Mouse (Mus musculus) heart, postnatal 36 days (tissue): ENCODE data around the gene Cfap58. TPM values are rescaled to one million over a fixed set of nuclear protein-coding genes. Genes with fewer than 3 reads are reported as not detected.
A peak's percentile ranks its signal among the peaks of the same experiment; 100 is the strongest.

ENCODE experiments used
- DNase-seq, 2 experiments: peaks; one replicate each; pipeline ENCODE4 v3.0.0; 2021 to 2022
- intact Hi-C: fragments of 180-260 bp; cut with DNase I; formaldehyde crosslinking; loops from one replicate; pipeline ENCODE4 v1.15.1; 2025
- total RNA-seq, 2 experiments: library from RNA; stranded (reverse); gene quantifications; 2 replicates each; pipeline ENCODE4 v1.2.3; 2021

Gene Cfap58
- total RNA-seq, result 1 to 10 TPM; 2.1 to 2.2 TPM

DNA sequence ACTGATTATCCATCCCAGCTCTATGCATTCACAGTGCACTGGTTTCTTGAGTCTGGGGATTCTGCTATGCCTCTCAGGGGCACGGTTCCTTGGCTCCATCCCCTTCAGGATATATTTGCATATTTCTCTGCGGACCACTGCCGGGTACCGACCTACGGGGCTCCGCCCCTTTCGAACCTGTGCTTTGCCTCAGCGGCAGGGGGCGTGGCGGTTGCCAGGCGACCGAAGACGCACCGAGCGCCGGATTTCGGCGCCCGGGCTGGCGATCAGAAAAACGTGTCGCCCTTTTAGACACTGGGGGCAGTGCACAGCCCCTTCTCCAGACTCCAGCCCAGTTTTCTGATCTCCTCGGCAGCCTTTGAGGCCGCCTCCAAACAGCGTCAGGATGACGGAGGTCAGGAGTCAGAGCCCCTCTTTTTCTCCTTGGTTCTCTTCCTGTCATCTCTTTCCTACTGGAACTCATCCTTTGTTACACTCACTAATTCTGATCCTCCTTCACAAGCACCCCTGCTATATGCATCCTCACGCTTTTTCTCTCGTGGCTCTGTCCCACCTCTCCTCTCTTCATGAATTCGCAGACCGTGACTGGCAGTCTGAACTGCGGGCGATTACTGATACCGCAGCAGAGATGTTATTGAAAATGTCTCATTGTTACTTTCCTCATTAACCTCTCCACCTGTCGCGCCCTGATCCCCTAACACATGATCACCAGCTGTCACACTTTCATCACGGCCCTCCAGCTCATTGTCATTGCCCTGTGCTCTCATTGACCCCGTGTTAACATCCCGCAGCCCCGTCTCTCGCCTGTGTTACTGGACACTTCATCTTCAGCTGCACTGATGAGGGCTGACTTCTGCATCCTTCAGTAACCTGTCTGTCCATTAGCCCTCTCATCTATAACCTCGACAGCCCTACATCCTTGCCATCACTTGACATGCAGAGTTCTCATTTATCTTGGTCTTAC lies at the start of gene Cfap58:
TSS of gene Cfap58 (plus strand) at position 233 of the 964 bp plus-strand sequence.
- DNase-seq, result peak; percentile 50 to 53

DNA sequence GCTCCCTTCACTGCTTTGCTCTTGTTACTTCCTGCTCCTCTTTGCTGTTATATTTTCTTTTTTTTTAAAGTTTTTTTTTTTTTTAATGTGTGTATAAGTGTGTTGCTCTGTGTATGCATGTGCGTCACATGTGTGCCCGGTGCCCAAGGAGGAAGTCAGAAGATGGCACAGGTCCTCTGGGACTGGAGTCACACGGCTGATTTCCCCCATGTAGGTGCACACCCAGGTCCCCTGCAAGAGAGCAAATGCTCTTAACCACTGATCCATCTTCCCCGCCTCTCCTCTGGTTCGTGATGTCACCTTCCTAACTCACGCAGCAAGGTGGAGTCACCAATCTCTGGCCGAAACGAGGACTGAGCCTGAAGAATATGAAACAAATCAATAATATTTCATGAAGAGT lies 49.4 kb upstream of the Cfap58 start:
- intact Hi-C loops, result no loop called here
- DNase-seq, result no peak

More for the DNA sequence above, at the start of gene Cfap58:
- intact Hi-C loops, result no loop called here

DNA sequence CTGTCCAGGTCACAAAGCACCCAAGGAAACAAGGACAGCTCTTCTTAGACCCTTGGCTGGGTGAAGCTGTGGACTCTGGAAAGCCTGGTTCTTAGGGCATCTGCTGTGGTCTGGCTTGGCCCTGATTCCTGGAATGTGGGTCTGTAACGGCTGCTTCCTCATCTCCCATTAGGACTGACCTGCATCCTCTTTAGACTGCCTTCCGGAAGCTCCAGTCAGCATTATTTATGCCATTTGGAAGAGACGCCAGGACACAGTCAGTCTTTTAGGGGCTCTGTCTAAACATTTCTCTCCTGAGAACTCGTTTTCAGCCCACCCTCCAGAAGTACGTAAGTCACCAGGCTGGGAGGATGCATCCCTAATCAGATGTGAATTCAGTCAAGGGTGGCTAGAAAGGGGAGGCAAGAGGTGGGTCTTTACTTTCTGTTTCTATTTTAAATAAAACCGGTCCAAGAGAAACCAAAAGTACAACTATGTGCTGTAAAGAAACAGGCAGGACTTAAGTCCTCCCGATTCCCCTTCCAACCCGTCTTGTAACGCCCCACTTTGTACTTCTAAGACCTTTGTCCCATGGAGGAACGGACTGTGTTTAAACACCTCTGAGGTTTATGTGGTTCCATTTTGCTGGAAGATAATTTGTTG lies 46.9 kb upstream of the Cfap58 start:
- no peak for DNase-seq
- intact Hi-C loops, result no loop called here

DNA sequence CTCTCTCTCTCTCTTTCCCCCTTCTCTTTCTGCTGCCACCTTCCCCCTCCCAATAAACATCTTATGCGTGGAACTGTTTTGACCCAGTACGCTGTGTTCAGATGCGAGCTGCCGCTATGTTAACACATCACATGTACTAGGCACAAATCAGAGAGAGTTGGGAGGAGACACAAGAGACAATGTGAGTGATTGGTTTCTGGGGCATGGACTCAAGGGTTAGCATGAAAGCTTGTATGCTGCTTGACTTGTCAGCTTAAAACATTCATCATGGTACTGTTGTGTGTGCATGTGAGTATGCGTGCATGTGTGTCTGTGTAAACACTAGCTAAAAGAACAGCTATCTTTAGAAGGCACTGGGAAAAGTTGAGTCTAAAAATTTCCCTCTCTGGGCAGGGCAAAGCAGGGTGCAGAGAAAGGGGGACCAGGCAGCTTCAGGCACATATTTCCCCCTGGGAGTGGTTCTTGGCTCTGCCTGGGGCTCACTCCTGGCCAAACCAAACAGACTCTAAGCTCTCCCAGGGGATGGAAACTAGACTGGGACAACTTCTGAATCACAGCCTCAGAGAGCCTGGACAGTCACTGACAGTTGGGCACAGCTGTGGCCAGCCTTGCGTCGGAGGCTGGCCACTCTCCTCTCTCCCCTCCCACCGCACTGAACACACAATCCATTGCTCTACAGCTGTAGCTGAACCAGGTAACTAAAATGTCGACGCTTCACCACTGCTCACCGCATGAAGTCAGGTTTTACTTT lies 45.7 kb upstream of the Cfap58 start:
- intact Hi-C loops, result no loop called here
- peak; percentile 49 to 51 for DNase-seq

DNA sequence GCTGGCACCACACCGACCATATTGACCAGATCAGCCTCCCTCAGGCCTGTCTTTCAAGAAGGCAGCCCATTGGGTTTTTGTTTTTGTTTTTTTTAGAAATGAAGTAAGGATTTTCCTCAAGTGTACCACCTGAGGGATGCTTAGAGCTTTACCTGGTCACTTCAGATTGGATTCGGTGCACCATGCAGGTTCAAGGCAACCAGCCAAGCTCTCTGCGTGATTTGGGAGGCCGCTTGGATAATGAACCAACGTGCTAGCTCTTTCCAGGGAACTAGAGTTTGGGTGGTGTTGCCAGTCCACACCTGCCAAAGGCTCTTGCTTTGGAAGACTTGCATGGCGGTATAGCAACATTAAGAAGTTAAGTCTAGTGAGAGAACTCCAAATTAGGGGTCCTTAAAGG lies 44.4 kb upstream of the Cfap58 start:
- no peak for DNase-seq
- intact Hi-C loops, result no loop called here

DNA sequence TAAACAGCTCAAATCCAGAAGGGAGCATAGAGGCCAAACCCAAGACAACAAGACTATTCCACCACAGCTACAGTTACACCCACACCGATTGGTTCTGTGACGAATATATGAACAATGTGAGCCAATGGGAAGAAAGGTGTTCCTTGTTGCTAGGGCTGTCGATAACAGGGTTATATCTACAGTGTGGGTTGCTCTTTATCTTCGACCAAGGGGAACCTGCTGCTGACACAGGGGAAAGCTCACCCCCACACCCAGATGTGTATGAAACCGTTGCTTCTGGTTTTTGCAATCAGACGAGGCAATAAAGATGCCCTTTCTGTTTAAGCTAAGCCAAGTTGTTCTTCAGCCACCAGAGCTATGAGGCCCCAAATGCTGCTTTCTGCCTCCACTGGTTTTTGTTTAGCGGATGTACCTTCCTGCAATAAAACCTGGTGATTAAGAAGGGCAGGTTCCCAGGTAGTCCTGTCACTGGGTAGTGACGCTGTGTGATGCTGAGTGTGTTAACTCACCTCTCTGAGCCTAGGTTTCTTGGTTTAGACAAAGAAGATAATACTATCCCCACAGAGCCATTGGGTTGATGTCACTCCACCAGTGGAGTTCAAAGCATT lies 38.9 kb upstream of the Cfap58 start:
- intact Hi-C loops, result no loop called here
- no peak for DNase-seq

DNA sequence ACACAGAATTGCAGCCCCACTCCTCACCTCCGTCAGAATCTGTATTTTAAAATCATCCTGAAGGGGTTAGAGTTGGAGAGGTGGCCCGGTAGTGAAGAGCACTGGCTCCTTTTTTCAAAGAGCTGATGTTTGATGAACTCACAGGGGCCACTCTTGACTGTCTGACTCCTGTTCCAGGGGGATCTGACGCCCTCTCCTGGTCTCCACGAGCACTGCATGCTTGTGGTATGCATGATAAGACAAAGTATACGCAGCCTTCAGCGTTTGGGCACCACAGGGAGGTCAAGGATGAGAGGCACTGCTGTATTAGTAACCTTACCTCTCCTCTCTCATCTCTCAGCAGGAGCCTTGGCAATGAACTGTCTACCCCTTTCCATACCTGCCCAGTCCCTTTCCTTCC lies 37.5 kb upstream of the Cfap58 start:
- intact Hi-C loops, result no loop called here
- no peak for DNase-seq

DNA sequence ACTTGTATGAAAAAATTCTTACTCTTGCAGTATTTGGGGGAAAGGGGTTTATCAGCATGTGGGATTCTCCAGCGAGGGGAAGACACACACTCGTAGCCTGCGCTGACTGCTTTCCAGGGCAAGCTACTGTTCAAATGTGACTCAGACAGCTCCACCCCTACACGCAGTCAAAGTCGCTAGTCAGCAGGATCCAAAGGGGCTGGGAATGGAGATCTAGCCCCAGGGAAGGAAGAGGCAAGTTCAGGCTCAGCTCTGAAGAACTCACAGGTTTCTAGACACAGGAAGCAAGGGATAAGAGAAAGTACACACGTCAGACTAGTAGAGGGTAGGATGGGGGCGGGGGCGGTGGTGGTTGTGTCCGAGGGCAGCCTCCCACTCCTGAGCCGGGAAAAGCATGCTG lies 36.9 kb upstream of the Cfap58 start:
- DNase-seq, result no peak
- intact Hi-C loops, result no loop called here

DNA sequence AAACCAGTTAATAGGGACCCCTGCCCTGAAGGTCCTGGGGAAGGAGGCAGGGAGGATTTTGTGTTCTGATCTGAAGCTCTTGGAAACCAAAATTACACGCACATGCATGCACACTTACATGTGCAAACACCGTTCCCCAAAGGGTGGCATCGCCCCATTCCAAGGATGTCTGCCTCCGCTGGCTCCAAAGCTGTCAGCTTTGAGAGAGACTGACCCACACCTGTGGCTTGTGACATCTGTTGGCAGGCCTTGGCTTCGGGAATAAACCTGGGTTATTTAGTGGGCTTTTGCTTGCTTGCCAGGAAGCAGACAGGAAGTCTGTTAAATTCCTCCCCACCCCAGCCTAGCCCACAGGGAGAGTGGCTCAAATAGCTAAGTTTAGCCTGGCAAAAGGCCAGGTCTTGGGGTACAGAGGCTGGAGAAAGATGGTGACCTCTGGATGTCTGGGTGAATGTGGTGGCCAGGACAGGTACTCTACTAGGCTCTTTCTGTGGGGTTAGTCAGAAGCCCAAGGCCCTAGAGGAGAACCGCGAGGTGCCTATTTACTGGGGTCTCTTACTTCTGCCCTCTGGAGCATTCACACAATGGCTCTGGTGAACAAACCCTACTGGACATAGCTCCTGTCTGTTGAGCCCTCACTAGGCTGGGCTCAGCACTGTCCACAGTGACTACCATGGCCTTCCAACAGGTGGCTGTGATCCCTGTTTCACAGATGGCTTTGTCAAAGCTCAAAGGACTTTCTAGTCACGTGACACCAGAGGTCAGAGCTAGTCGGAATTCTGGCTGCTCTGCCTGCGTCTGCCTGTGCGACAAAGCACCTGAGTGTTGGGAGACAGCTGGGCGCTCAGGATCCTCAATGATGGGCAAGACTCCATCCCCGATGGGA lies 34.9 kb upstream of the Cfap58 start:
- DNase-seq, result peak in 1 of 2 experiments; percentile 45
- intact Hi-C loops, result no loop called here

DNA sequence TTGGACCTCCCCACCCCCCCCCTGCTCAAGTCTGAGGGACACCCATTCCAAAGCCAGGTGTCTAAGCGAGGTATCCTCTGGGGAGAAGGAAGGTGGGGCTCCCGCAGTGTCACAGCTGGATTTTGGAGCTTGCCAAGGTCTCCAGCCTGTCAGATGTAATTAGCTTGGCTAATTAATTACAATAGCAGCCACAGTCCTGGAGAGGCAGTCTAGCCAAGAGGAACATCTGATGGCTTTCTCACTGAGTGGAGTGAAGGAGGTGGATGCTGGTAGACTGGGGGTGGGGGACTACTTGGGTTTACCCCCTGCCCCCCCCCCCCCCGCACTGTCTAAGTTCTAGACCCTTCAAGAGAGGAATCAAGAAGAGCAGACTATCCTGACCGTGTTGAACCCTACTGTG lies 33.8 kb upstream of the Cfap58 start:
- intact Hi-C loops, result no loop called here
- DNase-seq, result no peak

DNA sequence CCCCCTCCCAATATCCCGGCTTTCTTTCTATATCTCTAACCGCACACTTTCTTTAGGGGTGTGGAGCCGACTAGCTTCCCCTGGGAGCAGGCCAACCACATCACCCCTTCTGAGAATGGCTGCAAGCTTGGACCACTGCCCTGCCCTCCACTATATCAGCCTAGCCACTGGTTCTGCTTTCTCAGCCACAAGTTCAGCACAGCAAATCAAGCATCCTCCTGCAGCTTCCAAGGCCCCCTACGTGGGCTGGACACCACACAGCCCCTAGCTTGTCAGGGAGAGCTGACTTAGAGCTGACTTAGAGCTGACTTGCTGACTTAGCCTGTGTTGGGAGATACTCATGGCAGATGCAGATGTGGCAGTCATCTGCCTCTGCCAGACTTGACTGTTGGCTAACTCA lies 32.4 kb upstream of the Cfap58 start:
- no peak for DNase-seq
- intact Hi-C loops, result no loop called here

DNA sequence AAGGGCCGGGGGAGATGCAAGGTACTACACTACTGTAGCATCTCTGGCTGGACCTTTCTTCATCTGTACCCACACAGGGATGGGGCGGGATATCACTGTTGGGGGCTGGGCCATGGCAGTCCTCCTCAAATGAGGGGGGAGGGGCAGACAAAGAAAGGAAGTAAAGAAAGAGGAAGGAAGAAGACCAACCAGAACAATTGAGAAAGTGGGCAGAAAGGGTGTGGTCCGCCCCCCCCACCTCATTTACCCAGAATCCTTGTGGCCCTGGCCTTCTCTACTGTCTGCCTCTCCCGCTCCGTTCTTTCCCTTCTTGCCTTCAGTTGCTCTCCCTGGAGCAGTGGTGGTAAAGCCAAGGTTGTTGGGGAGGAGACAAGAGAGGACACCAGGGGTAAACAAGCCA lies 31.9 kb upstream of the Cfap58 start:
- intact Hi-C loops, result no loop called here
- no peak for DNase-seq

DNA sequence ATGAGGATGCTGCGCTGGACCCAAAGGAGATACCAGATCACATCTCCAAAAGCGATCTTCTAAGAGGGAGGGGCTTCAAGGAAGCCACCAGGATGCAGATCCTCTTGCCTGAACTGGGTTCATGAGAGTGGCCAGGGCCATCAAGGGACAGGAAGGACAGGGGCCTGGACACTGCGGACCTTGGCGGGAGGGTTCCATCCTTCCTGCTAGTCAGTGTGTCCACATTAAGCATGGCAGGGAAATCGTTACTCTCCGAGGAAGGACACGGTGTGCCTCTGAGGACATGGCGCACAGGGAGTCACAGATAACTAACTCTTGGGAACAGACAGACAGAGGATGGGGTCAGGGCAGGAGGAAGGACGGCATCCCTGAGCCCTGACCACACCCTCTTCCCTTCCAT lies 29.9 kb upstream of the Cfap58 start:
- intact Hi-C loops, result no loop called here
- no peak for DNase-seq

DNA sequence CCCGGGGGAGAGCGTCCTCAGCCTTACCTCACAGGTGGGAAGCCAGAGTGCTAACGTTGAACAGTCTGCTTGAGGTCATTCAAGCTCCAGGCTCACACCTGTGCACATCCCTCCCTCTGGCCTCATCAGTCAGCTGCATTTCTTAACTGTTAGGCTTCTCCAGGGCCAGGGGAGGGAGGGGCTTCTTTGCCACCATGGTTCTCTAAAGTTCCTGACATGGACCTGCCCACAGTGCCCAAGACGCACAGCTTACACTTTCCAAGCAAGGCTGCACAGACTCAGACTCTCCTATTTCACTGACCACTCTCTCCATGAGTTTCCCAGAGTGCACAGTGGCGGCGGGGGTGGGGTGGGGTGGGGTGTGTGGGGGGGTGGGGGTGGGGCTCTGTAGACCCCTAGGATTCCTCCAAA lies 28.5 kb upstream of the Cfap58 start:
- DNase-seq, result no peak
- intact Hi-C loops, result no loop called here

DNA sequence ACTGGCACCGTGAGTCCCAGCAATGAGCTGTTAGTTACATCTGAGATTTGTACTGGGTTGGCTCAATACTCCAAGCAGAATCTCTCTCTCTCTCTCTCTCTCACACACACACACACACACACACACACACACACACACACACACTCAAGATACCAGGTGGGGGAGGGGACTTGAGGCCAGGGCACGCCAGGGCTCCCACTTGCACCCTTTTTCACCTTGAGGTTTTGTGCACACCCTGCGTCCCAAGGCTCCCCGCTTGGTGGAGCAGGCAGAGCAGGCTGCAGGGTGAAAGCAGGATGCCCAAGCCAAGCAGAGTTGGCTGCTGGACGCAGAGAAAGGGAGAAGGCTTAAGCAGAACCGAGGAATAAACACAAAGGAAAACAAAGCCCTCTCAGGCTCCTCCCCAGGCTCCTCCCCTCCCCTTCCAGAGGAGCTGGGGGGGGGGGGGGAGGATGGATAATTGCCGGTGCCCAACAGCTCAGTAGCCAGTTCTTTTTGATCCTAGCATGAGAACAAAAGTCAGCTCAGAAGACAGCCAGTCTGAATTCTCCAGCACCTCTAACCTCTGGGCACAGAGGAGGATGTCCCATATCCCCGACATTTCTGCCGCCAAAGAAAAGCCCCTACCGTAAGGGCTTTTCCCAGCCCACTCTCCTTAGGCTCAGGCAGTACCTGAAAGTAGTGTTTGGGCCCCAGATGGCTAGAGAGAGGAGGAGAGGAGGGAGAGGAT lies 27.9 kb upstream of the Cfap58 start:
- no peak for DNase-seq
- intact Hi-C loops, result no loop called here

DNA sequence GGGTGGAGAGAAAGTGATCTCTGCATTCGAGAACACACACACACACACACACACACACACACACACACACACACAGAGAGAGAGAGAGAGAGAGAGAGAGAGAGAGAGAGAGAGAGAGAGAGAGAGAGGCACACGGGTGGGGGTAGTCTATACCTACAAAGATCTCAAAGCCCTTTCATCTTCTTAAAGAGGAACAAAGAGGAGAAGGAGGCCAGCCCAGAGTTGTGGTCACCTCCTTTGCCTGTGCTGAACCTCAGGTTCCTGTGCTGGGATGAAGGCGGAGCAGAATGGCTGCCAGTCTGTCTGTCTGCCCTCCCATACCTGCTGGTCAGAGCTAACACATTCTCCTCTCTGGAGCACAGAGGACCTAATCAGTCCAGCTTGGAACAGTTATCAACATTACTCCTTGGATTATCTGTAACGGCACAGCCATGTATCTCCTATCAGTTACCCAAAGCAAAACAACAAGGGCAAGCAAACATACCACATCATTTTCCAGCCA lies 27.3 kb upstream of the Cfap58 start:
- intact Hi-C loops, result no loop called here
- DNase-seq, result no peak

DNA sequence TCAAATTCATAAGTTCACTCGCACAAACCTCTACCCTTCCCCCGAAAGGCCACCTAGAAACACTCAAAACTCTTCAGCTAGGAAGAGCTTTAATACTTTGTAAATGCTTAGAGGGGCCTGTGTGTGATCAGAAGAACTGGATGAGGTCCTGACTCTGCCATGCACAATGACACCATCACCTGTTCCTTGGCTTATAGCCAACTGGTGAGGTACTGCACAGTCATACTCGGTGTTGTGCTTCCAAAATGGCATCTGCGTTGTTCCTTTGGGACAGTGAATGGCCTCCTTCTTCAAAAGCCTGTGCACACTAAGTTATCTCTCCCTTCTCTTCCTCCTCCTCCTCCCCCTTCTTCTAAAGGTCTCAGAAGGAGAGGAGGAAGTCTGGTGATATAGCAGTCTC lies 26.7 kb upstream of the Cfap58 start:
- intact Hi-C loops, result no loop called here
- DNase-seq, result no peak

DNA sequence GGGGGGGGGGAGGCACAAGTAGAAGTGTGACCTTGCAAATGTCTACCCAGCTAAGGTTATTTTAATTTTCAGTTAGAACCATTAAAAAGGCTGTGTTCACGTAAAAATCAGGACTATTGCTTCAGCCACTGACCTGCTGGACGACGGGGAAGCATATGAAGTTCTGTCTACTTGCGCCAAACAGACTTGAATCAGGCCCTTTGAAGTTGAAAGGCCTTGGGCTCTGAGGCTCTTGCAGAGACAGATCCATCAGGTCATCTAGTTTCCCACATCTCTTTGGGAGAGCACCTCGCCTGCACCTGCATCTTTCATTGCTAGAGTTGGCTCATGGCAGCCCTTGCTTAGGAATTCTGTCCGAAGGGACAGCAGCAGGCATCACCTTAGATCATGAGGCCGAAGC lies 24.1 kb upstream of the Cfap58 start:
- intact Hi-C loops, result no loop called here
- no peak for DNase-seq

DNA sequence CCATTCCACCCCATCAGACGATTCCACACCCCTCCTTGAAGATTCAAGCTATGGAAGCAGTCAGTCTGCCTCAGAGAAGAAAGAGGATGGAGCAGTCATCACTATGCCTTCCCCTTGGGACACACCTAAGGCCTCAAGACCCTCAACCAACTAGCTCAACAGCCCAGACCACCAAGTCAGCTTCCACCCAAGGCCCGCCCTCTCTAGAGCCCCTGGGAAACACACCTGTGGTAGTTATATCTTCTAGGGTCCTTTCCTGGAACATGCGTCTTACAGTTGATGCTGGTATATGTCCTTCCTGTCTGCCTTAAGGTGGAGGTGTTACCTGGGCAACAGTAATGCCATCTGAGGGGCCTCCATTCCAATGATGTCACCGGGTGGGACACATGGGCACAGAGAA lies 23.3 kb upstream of the Cfap58 start:
- no peak for DNase-seq
- intact Hi-C loops, result no loop called here
